ENCODE assay signal across 10 mouse cellular contexts in genomic region chr2:160225450-160225849, GRCm38 (mm10).
DNase-seq lines count a peak whose midpoint lies in the region; ATAC-seq lines count a peak whose summit lies in the region.
"Had no signal": no experiment of that assay in that cellular context is flagged by ENCODE, and none has a peak within 500 bp of the region (broad histone marks: within the 10 kb centered on the region; RNA-seq: fewer than 3 reads in every experiment).

No protein-coding gene starts in this region.

- WGBS in intestine, embryonic 15.5 days, result 60% methylated on average over 5 of the region's 5 CpGs

- DNase-seq in frontal cortex, postnatal 36 days (ENCODE audit: low spot score in 2 of 2), result peak; percentile 7 to 21
- DNase-seq in frontal cortex, postnatal 10 days (ENCODE audit: low spot score in 2 of 2), result no peak
- peak; percentile 62 for DNase-seq in Muller cell, postnatal 12 days (ENCODE audit: inconsistent ontology term)
- peak; percentile 8 for DNase-seq in lung, postnatal 10 days
- no peak for DNase-seq in urinary bladder, postnatal 4 days (ENCODE audit: low spot score in 2 of 2)
- no peak for DNase-seq in B cell, adult 2 months

- H3K4me1 ChIP-seq in intestine, embryonic 15.5 days (replicated peaks), result peaks cover 11% of the 10 kb centered on the region; the same call in 1 of the 2 replicates
- H3K4me1 ChIP-seq: forebrain, embryonic 15.5 days had no signal

- no peak overlapping the region for H3K4me3 ChIP-seq in intestine, embryonic 15.5 days (replicated peaks)
- H3K4me3 ChIP-seq: forebrain, embryonic 15.5 days; stomach, embryonic 15.5 days had no signal

- no peak overlapping the region for H3K9ac ChIP-seq in intestine, embryonic 15.5 days
- H3K9ac ChIP-seq: forebrain, embryonic 15.5 days; stomach, embryonic 15.5 days had no signal

- H3K27ac ChIP-seq in intestine, embryonic 15.5 days, result no peak overlapping the region
- H3K27ac ChIP-seq: forebrain, embryonic 15.5 days; stomach, embryonic 15.5 days had no signal

- no peaks in the 10 kb centered on the region for H3K9me3 ChIP-seq in intestine, embryonic 15.5 days
- H3K9me3 ChIP-seq: forebrain, embryonic 15.5 days; stomach, embryonic 15.5 days had no signal

- H3K4me2 ChIP-seq in intestine, embryonic 15.5 days (replicated peaks), result no peak overlapping the region
- H3K4me2 ChIP-seq: forebrain, embryonic 15.5 days; stomach, embryonic 15.5 days had no signal

- ATAC-seq in intestine, embryonic 15.5 days, result peak; percentile 27
- no peak for ATAC-seq in inflammation-experienced regulatory T-cells, adult 6 months
- ATAC-seq: forebrain, embryonic 15.5 days had no signal

- H3K27me3 ChIP-seq in intestine, embryonic 15.5 days (replicated peaks), result no peaks in the 10 kb centered on the region
- H3K27me3 ChIP-seq: forebrain, embryonic 15.5 days; stomach, embryonic 15.5 days had no signal

- H3K36me3 ChIP-seq in intestine, embryonic 15.5 days, result no peaks in the 10 kb centered on the region
- H3K36me3 ChIP-seq: forebrain, embryonic 15.5 days; stomach, embryonic 15.5 days had no signal

Comparison
In these comparisons a context has a peak if more than half of its experiments do, and no peak if none do; other contexts are left out.
1. DNase-seq: peak in frontal cortex, postnatal 36 days (2 of 2), Muller cell, postnatal 12 days (single experiment) and lung, postnatal 10 days (single experiment); none in frontal cortex, postnatal 10 days (0 of 2), urinary bladder, postnatal 4 days (0 of 2) and B cell, adult 2 months (0 of 2).